Mouse (Mus musculus) CH12.LX (cell line): ENCODE measurements at regions not wholly inside any gene's neighbourhood (a gene's known extent, or its start where the extent isn't known, plus 50 kb on each side); places are given as distances from the start of the nearest gene placed in this dataset.

Experiments
- CTCF ChIP-seq, 2 experiments: IDR thresholded peaks in 1 of 2; conservative IDR thresholded peaks in 1 of 2; 2 replicates each; pipeline ENCODE4 v1.5.1; 2011 to 2012; ENCODE audit warnings: low read depth in 2 of 2, low read length in 2 of 2, improper control_type of control experiment in 1 of 2, inconsistent platforms in 1 of 2, mild to moderate bottlenecking in 1 of 2, moderate library complexity in 1 of 2
- ELF1 ChIP-seq: IDR thresholded peaks from 2 replicates; pipeline ENCODE4 v1.6.1; 2014; ENCODE audit warnings: low read depth, mild to moderate bottlenecking, inconsistent platforms, low read length, improper control_type of control experiment
- EP300 ChIP-seq: IDR thresholded peaks from 2 replicates; pipeline ENCODE4 v1.6.1; 2011; ENCODE audit warnings: low read length, improper control_type of control experiment
- MAFK ChIP-seq: IDR thresholded peaks from 2 replicates; pipeline ENCODE4 v1.6.1; 2011; ENCODE audit warnings: low read length, improper control_type of control experiment; ENCODE audit not compliant: insufficient replicate concordance
- MXI1 ChIP-seq: IDR thresholded peaks from 2 replicates; pipeline ENCODE4 v1.6.1; 2011; ENCODE audit warnings: mild to moderate bottlenecking, low read depth, low read length, improper control_type of control experiment
- MYC ChIP-seq: IDR thresholded peaks from 2 replicates; pipeline ENCODE4 v1.6.1; 2011; ENCODE audit warnings: low read depth, mild to moderate bottlenecking, improper control_type of control experiment, low read length
- NELFE ChIP-seq: IDR thresholded peaks from 2 replicates; pipeline ENCODE4 v1.6.1; 2011; ENCODE audit warnings: low read depth, low read length, improper control_type of control experiment
- POLR2A ChIP-seq: IDR thresholded peaks from 2 replicates; pipeline ENCODE4 v1.6.1; 2011; ENCODE audit warnings: low read depth, mild to moderate bottlenecking, improper control_type of control experiment, low read length
- POLR2AphosphoS2 ChIP-seq: IDR thresholded peaks from 2 replicates; pipeline ENCODE4 v1.6.1; 2011; ENCODE audit warnings: low read depth, low read length, improper control_type of control experiment
- RCOR1 ChIP-seq: conservative IDR thresholded peaks from 2 replicates; pipeline ENCODE4 v1.6.1; 2012; ENCODE audit warnings: low read depth, mild to moderate bottlenecking, inconsistent platforms, low read length, improper control_type of control experiment
- UBTF ChIP-seq: IDR thresholded peaks from 2 replicates; pipeline ENCODE4 v1.6.1; 2012; ENCODE audit warnings: low read depth, mild to moderate bottlenecking, inconsistent platforms, low read length, improper control_type of control experiment, moderate library complexity

- no peak for TF ChIP-seq CTCF (conservative IDR thresholded peaks at IDR 0.05 in 1 of 2, IDR thresholded peaks at IDR 0.05 in 1 of 2; ENCODE audit: low read depth in 2 of 2, low read length in 2 of 2)
- no peak for TF ChIP-seq MAFK
- TF ChIP-seq ELF1, result no peak
- no peak for TF ChIP-seq POLR2AphosphoS2
- TF ChIP-seq EP300, result no peak
- no peak for TF ChIP-seq MYC
- TF ChIP-seq RCOR1, result no peak
- TF ChIP-seq POLR2A, result no peak
- no peak for TF ChIP-seq MXI1
- no peak for TF ChIP-seq UBTF
- no peak for TF ChIP-seq NELFE
Observed at GRCm38 (mm10) chr12:77045956-77046355, 84.0 kb upstream of the Max start.
